Mouse (Mus musculus) testis, adult 2 months (tissue): ENCODE data around the gene Fam43a. TPM values are rescaled to one million over a fixed set of nuclear protein-coding genes. Genes with fewer than 3 reads are reported as not detected.

Experiments used
- H3K27ac ChIP-seq: fragments of 200-500 bp; 2 replicates; pipeline ENCODE4 v1.5.1; 2012; ENCODE audit warnings: low read depth, low read length; ENCODE audit not compliant: control insufficient read depth, insufficient read depth
- H3K27me3 ChIP-seq: fragments of 200-500 bp; 2 replicates; pipeline ENCODE4 v1.6.1; 2012; ENCODE audit warnings: mild to moderate bottlenecking, low read length, moderate library complexity; ENCODE audit not compliant: control insufficient read depth, insufficient read depth
- H3K36me3 ChIP-seq: fragments of 200-500 bp; 2 replicates; pipeline ENCODE4 v1.6.1; 2012; ENCODE audit warnings: mild to moderate bottlenecking, low read length; ENCODE audit not compliant: control insufficient read depth, insufficient read depth
- H3K4me1 ChIP-seq: fragments of 200-500 bp; 2 replicates; pipeline ENCODE4 v1.6.1; 2012; ENCODE audit warnings: low read length; ENCODE audit not compliant: control insufficient read depth, insufficient read depth
- H3K4me3 ChIP-seq: fragments of 200-500 bp; 2 replicates; pipeline ENCODE4 v1.5.1; 2012; ENCODE audit warnings: low read depth, mild to moderate bottlenecking, low read length, moderate library complexity, mixed read lengths; ENCODE audit not compliant: control insufficient read depth
- CTCF ChIP-seq: fragments of 200-500 bp; IDR thresholded peaks from 2 replicates; pipeline ENCODE4 v1.5.1; 2012; ENCODE audit warnings: low read depth, mild to moderate bottlenecking, inconsistent platforms, low read length, moderate library complexity; ENCODE audit not compliant: control insufficient read depth, insufficient read depth, insufficient replicate concordance
- POLR2A ChIP-seq: fragments of 200-500 bp; IDR thresholded peaks from 2 replicates; pipeline ENCODE4 v1.6.1; 2012; ENCODE audit warnings: low read depth, mild to moderate bottlenecking, inconsistent platforms, low read length, moderate library complexity; ENCODE audit not compliant: control insufficient read depth
- polyA plus RNA-seq: library from polyadenylated mRNA; depleted of rRNA; stranded (reverse); fragments of >200 nt; gene quantifications from 2 replicates; pipeline ENCODE4 v1.2.3, GENCODE M21; 2012; rRNA removed

Fam43a gene
- 0.35 and 0.69 TPM in 2 replicates for polyA plus RNA-seq

DNA sequence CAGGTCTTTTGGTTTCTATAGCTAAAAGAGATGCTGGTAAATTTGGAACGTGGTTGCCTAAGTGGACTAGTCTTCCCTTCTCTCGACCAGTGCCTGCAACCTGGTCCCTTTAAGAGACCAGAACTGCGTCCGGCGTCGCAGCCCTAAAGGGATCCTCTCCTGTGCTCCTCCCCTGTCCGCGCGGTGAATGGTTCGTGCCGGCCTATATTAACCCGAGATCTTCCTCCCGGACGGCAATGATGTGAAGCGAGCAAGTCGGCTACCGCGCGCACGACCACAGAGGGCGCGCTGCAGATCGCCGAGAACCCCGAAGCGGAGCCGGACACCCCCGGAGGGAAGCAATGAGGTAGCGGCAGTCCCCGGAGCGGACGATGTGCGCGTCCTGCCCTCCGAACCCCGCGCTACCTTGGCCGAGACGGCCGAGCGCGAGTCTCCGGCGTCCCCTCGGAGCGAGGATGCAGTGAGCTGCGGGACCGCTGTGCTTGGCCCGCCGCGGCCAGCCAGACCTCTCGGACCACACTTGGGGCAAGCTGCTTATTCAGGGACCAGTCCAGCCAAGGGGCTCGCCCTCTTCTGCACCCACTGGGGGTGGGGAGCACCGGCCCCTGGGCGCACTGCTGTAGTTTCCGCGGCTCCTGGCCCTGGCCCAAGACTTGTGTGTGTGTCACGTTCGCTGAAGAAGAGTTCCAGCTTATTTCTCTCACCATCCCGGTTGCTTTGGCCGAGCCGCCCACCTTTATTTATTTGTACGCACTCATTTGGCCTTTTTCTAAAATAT is at the start of gene Fam43a:
Gene Fam43a (plus strand): TSS at position 233 of the 778 bp plus-strand sequence.
- TF ChIP-seq POLR2A (no peak), CTCF (no peak)
- Histone ChIP-seq H3K27me3 (no peaks in the 10 kb centered on the region), H3K4me3 (peak within 1 kb of the TSS; percentile 80), H3K27ac (no peak within 1 kb of the TSS), H3K4me1 (peaks cover 13% of the 10 kb centered on the region), H3K36me3 (no peaks in the 10 kb centered on the region)

DNA sequence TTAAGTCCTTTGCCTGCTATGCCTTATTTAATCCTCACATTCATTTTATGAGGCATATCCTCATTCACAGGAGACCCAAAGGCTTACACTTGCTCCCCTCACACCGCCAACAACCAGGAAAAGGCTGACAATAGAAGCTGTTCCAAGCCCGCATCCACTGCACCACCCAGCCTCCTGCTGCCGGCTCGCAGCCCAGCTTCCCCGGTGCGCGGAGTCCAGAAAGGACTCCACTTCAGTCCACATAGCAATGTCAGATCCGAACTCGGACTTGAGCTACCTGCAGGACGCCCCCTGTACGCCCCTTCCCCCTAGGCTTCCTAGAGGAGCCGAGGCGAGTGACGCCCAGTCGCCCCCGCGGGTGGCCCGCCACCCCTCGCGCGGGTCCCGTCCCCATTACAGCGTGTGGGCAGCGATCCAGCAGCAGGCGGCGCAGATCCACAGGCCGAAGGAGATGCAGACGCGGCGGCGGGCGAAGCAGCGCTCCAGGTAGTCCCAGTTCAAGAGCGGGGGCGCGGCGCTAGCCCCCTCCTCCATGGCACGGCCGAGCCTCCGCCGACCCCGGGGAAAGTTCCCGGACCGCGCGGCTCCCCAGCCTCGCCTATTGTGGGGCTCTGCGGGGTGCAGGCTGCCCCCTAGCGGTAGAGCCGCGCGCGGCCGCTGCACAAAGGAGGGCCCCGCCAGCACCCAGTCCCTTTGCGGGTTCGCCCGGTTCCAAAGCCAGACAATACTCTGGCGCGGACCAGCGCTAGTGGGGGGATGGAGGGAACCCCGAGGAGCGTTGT is 49.4 kb upstream of the Fam43a start:
- no peaks in the 10 kb centered on the region for H3K36me3 ChIP-seq
- peak overlapping the region; percentile 89 for H3K4me3 ChIP-seq
- no peak for TF ChIP-seq POLR2A
- peak; percentile 71 for TF ChIP-seq CTCF
- H3K27ac ChIP-seq = no peak overlapping the region
- peaks cover 13% of the 10 kb centered on the region for H3K4me1 ChIP-seq
- H3K27me3 ChIP-seq = no peaks in the 10 kb centered on the region

- TF ChIP-seq POLR2A = no peak
- H3K4me3 ChIP-seq = peak within 1 kb of the TSS; percentile 89
- no peak within 1 kb of the TSS for H3K27ac ChIP-seq
- H3K27me3 ChIP-seq = no peaks in the 10 kb centered on the region
- peaks cover 13% of the 10 kb centered on the region for H3K4me1 ChIP-seq
- no peaks in the 10 kb centered on the region for H3K36me3 ChIP-seq
These were observed 48.8 kb upstream of the Fam43a start, which contains the start of gene Tmem44 for GRCm38 (mm10) chr16:30550748-30551192. Gene Tmem44 (minus strand): TSS chr16:30550842.

DNA sequence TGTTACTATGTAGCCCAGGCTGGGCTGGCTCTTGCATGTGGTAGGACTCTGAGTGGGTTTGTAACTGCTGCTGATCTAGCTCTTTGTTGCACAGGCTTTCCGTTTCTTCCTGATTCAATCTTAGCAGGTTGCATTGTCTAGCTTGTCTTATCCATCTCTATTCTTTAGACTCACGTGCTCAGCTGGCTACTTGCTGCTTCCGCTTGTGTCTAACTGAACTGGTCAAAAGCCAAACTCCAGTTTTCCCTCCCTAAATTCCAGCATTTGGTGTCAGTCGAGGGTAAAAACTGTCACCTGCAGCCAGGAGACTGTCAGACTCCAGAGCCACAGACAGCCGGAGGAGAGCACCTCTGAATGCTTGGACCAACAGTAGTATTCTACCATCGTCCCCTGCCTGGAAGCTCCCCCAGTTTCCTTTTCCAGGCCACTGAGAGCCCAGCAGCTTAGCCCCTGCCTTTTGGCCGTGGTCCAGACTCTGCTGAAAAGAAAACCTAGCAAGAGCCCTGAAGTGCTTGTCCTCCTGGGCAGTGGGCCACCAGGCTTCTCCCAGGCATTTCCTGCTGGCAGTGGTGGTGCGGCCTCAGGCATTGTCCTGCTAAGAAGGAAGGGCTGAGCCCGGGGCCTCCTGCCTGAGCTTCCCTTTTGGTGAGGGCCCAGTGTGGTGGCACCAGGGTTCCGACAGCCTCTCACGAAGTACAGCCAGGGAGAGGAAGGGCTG is 46.7 kb upstream of the Fam43a start:
- Histone ChIP-seq H3K4me1 (peaks cover 13% of the 10 kb centered on the region), H3K36me3 (no peaks in the 10 kb centered on the region), H3K27ac (peak overlapping the region; percentile 56), H3K27me3 (no peaks in the 10 kb centered on the region), H3K4me3 (no peak overlapping the region)
- no peak for TF ChIP-seq POLR2A
- TF ChIP-seq CTCF = no peak

DNA sequence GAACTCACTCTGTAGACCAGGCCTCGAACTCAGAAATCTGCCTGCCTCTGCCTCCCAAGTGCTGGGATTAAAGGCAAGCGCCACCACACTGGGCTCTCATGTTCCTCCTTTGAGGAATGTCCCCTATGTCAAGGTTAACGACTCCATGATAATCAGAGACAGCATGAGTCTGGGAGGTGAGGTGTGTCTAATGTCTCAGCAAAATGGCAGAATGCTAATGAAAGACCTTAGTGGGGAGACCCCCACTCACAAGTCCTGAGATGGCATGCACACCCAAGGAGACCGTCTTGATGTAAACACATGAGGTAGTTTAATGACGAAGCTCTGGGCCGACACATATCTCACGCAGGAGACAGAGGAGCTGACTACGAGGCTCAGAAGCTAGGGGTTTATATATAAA is 45.4 kb upstream of the Fam43a start:
- Histone ChIP-seq H3K4me1 (peaks cover 13% of the 10 kb centered on the region), H3K4me3 (no peak overlapping the region), H3K27me3 (no peaks in the 10 kb centered on the region), H3K36me3 (no peaks in the 10 kb centered on the region), H3K27ac (no peak overlapping the region)
- TF ChIP-seq POLR2A (no peak), CTCF (no peak)

DNA sequence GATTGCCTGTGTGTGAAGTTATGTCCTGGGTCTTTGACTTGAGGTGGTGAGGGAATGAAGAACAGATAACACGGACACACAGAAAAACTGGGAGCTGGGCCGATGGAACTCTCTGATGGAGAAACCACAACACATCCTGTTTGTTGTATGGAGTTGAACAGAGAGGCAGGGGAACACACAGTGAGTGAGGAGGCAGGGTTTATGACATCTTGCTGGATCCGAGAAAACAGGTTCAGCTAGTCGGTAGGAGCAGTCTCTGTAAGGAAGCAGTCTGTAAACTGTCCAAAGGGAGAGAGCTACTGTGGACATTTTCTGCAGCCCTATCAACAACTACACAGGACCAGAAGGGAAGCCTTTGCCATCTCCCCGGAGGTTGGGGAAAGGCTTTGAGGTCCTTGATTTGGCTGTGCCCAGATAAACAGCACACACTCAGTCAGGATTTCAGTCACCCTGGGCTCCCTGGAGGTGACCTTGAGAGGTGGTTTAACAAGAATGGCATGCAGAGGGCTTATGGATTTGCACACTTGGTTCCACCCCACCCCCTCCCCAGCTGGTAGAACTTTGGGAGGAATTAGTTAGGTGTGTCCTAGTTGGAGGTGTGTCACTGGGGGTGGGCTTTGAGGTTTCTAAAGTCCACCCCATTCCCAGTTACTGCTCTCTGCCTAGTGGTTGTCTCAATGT is 40.1 kb upstream of the Fam43a start:
- Histone ChIP-seq H3K4me1 (no peaks in the 10 kb centered on the region), H3K4me3 (no peak overlapping the region), H3K36me3 (peaks cover 2% of the 10 kb centered on the region), H3K27ac (no peak overlapping the region), H3K27me3 (no peaks in the 10 kb centered on the region)
- TF ChIP-seq POLR2A = no peak
- no peak for TF ChIP-seq CTCF
